Mouse (Mus musculus): Measurements from ENCODE around the gene Rnf25.

- TF ChIP-seq CTCF (IDR thresholded peaks at IDR 0.05; ENCODE audit: extremely low read depth, insufficient read length, insufficient replicate concordance, low read depth, low read length) (no peak), POLR2A (IDR thresholded peaks at IDR 0.05; ENCODE audit: low read depth, low read length) (peak; percentile 39)
These were observed 13.3 kb downstream of the Rnf25 start, which contains the start of the genes Zfp142 and Bcs1l for GRCm38 (mm10) chr1:74587773-74588445.

All from small intestine, adult 2 months (tissue).